Mouse (Mus musculus) ES-E14 (cell line): Measurements from ENCODE around the gene Manf. TPM values are rescaled to one million over a fixed set of nuclear protein-coding genes. Genes with fewer than 3 reads are reported as not detected.

Experiments used
- DNase-seq: peaks from one replicate; pipeline ENCODE4 v3.0.0-alpha.2; 2013; ENCODE audit warnings: low read depth, low spot score
- H3K27ac ChIP-seq: 2 replicates; pipeline ENCODE4 v1.5.1; 2012; ENCODE audit warnings: low read depth, mild to moderate bottlenecking, low read length, moderate library complexity, mixed read lengths; ENCODE audit not compliant: poor library complexity, insufficient read depth, severe bottlenecking
- H3K36me3 ChIP-seq: 2 replicates; pipeline ENCODE4 v1.6.1; 2012; ENCODE audit warnings: mild to moderate bottlenecking, low read length, moderate library complexity, mixed read lengths; ENCODE audit not compliant: control insufficient read depth, poor library complexity, insufficient read depth, severe bottlenecking
- H3K4me1 ChIP-seq, 2 experiments: fragments of 150-350 bp in 1 of 2; sonication (generic) in 1 of 2; 2 replicates each; pipeline ENCODE4 v1.6.1; 2012; ENCODE audit warnings: low read length in 2 of 2, mild to moderate bottlenecking in 1 of 2, mixed read lengths in 1 of 2; ENCODE audit not compliant: control insufficient read depth in 2 of 2, insufficient read depth in 2 of 2, poor library complexity in 1 of 2
- H3K4me3 ChIP-seq, 2 experiments: fragments of 150-350 bp in 1 of 2; sonication (generic) in 1 of 2; 2 replicates each; pipeline ENCODE4 v1.5.1; 2012; ENCODE audit warnings: low read length in 2 of 2, low read depth in 1 of 2, mild to moderate bottlenecking in 1 of 2, mixed read lengths in 1 of 2; ENCODE audit not compliant: insufficient read depth in 1 of 2, poor library complexity in 1 of 2, severe bottlenecking in 1 of 2
- H3K9ac ChIP-seq: 2 replicates; pipeline ENCODE4 v1.6.1; 2012; ENCODE audit warnings: low read depth, mild to moderate bottlenecking, low read length, mixed read lengths; ENCODE audit not compliant: poor library complexity, insufficient read depth, severe bottlenecking
- H3K9me3 ChIP-seq: fragments of 150-350 bp; sonication (generic); 2 replicates; pipeline ENCODE4 v1.6.1; 2012; ENCODE audit warnings: low read depth, mild to moderate bottlenecking, low read length; ENCODE audit not compliant: control insufficient read depth, insufficient read depth
- CHD2 ChIP-seq: IDR thresholded peaks from 2 replicates; pipeline ENCODE4 v1.6.1; 2014; ENCODE audit warnings: mild to moderate bottlenecking, low read depth, low read length, inconsistent platforms
- HCFC1 ChIP-seq: IDR thresholded peaks from 2 replicates; pipeline ENCODE4 v1.6.1; 2012; ENCODE audit warnings: low read length, inconsistent platforms, borderline replicate concordance; ENCODE audit not compliant: insufficient read depth
- MAFK ChIP-seq: IDR thresholded peaks from 2 replicates; pipeline ENCODE4 v1.6.1; 2014; ENCODE audit warnings: mild to moderate bottlenecking, low read depth, low read length, inconsistent platforms; ENCODE audit not compliant: insufficient read depth
- ZC3H11A ChIP-seq: IDR thresholded peaks from 2 replicates; pipeline ENCODE4 v1.6.1; 2012; ENCODE audit warnings: low read depth, mild to moderate bottlenecking, inconsistent platforms, low read length, borderline replicate concordance
- ZNF384 ChIP-seq: IDR thresholded peaks from 2 replicates; pipeline ENCODE4 v1.6.1; 2012; ENCODE audit warnings: low read depth, low read length, inconsistent platforms
- in situ Hi-C, 2 experiments: fragments of 600-800 bp; cut with MboI; formaldehyde crosslinking; loops; one replicate each; pipeline ENCODE4 v1.15.1; 2025; ENCODE audit warnings: low sequenced_read_pairs in 2 of 2, inconsistent platforms in 1 of 2; ENCODE audit not compliant: unreplicated experiment in 2 of 2
- total RNA-seq: library from RNA; depleted of rRNA; stranded (reverse); fragments of 300-350 nt; gene quantifications from 2 replicates; pipeline ENCODE4 v1.2.3, GENCODE M21; 2012

Manf gene
- total RNA-seq, 1 experiment: 517 TPM

DNA sequence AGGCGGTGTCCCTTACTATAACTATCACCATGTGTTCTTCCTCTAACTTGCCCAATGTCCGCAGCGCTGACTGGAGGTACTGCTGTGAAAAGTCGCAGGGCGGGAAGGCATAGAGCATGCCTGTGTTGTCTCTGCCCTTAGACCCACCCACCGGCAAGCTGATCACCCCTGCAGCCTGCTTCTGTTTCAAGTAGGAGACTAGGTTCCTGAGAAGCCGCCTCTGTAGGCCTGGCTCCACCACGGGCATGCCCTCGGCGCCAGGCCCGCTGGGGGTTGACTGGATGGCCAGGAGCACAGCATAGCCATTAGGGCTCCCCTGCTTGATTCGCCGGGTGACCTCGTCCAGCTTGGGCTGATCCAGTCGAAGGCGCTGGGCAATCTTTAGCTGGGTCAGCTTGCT lies 7.5 kb downstream of the Manf start:
- Histone ChIP-seq H3K4me1 (peaks cover 4 to 24% of the 10 kb centered on the region in 2 experiments; a peak in 3 of 4 replicates), H3K9ac (peak overlapping the region; percentile 98; the same call in 1 of the 2 replicates), H3K27ac (no peak overlapping the region), H3K36me3 (peaks cover 61% of the 10 kb centered on the region), H3K9me3 (no peaks in the 10 kb centered on the region), H3K4me3 (peak overlapping the region; percentile 82 to 99; a peak in 3 of 4 replicates)
- in situ Hi-C loops: no loop called here
- TF ChIP-seq ZNF384 (no peak), ZC3H11A (no peak), MAFK (no peak), CHD2 (no peak), HCFC1 (no peak)
- DNase-seq: no peak

GRCm38 (mm10) chr9:106883085-106883484 lies 8.7 kb downstream of the Manf start:
- peaks cover 3 to 20% of the 10 kb centered on the region in 2 experiments; a peak in 3 of 4 replicates for H3K4me1 ChIP-seq
- TF ChIP-seq ZNF384: no peak
- no peak for TF ChIP-seq ZC3H11A
- no peak for TF ChIP-seq HCFC1
- H3K27ac ChIP-seq: no peak overlapping the region
- in situ Hi-C loops: no loop called here
- no peak for DNase-seq
- no peaks in the 10 kb centered on the region for H3K9me3 ChIP-seq
- H3K4me3 ChIP-seq: no peak overlapping the region
- H3K36me3 ChIP-seq: peaks cover 52% of the 10 kb centered on the region
- H3K9ac ChIP-seq: no peak overlapping the region

DNA sequence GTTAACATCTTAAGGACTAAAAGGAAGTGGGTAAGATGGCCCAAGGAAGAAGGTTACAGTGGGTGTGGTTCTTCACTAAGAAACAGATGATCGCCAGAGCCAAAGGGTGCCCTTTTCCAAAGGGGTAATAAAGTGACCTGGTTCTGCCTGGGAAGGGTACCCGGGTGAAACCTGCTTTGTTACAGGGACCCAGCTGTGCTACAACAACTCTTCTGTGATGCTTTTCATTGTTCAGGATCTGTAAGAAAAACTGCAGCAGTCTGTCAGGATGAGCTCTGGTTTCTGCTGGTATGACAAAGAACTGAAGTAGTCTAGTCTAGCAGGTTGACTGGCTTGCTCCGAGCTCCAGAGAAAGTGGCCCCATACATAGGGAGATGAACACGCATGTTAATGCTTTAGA lies 9.6 kb downstream of the Manf start:
- Histone ChIP-seq H3K27ac (no peak overlapping the region), H3K36me3 (peaks cover 56% of the 10 kb centered on the region), H3K4me1 (peaks cover 2 to 16% of the 10 kb centered on the region in 2 experiments; a peak in 3 of 4 replicates), H3K4me3 (no peak overlapping the region), H3K9me3 (no peaks in the 10 kb centered on the region), H3K9ac (no peak overlapping the region)
- in situ Hi-C loops: no loop called here
- TF ChIP-seq ZC3H11A (no peak), HCFC1 (no peak), ZNF384 (no peak), CHD2 (no peak), MAFK (no peak)
- no peak for DNase-seq

- in situ Hi-C loops: no loop called here
- Histone ChIP-seq H3K4me3 (no peak overlapping the region), H3K4me1 (peaks cover 2 to 16% of the 10 kb centered on the region in 2 experiments; a peak in 3 of 4 replicates), H3K9ac (no peak overlapping the region), H3K9me3 (no peaks in the 10 kb centered on the region), H3K27ac (no peak overlapping the region), H3K36me3 (peaks cover 61% of the 10 kb centered on the region)
- no peak for DNase-seq
- TF ChIP-seq ZC3H11A (no peak), CHD2 (no peak), MAFK (no peak), HCFC1 (no peak), ZNF384 (no peak)
These were observed 10.6 kb downstream of the Manf start for GRCm38 (mm10) chr9:106881071-106881755.

DNA sequence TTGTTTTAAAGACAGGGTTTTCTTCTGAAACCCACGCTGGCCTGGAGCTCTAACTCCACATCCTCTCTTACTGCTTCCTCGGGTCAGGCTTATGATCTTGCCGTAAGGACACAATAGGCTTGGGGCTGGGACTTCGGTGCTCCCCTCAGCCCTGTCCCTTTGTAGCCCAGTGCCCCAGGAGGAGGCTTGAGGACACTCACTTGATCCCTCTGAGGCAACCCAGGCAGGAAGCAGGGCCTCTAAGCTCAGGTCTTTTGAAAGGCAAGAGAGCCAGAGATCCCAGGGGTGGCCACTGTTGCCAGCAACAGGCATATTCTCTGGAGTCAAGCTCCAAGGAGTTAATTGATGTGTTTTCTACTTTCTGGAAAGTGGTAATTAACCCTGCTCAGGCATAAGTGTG lies 12.3 kb downstream of the Manf start:
- Histone ChIP-seq H3K4me3 (no peak overlapping the region), H3K27ac (no peak overlapping the region), H3K9me3 (no peaks in the 10 kb centered on the region), H3K4me1 (peaks cover 0 to 7% of the 10 kb centered on the region in 2 experiments; a peak in 2 of 4 replicates), H3K36me3 (peaks cover 51% of the 10 kb centered on the region), H3K9ac (no peak overlapping the region)
- in situ Hi-C loops: no loop called here
- no peak for TF ChIP-seq MAFK
- no peak for TF ChIP-seq CHD2
- TF ChIP-seq ZNF384: no peak
- TF ChIP-seq HCFC1: no peak
- TF ChIP-seq ZC3H11A: no peak
- DNase-seq: no peak
